Mouse (Mus musculus) cerebellum, adult 2 months (tissue): ENCODE results near the gene Sel1l3.

Source experiments
- CTCF ChIP-seq: fragments of 200-500 bp; IDR thresholded peaks from 2 replicates; pipeline ENCODE4 v1.5.1; 2011; ENCODE audit warnings: low read depth, mild to moderate bottlenecking, control low read depth, low read length, moderate library complexity, borderline replicate concordance; ENCODE audit not compliant: insufficient read depth
- POLR2A ChIP-seq: fragments of 200-500 bp; IDR thresholded peaks from 2 replicates; pipeline ENCODE4 v1.6.1; 2011; ENCODE audit warnings: low read length, control low read depth, borderline replicate concordance; ENCODE audit not compliant: insufficient read depth

- no peak for TF ChIP-seq CTCF
- no peak for TF ChIP-seq POLR2A
Observed at GRCm38 (mm10) chr5:53134003-53134402, 79.7 kb downstream of the Sel1l3 start.
